Mouse (Mus musculus) T-helper 2 cell (primary cell): Measurements from ENCODE around the gene Mthfd1l.

Source experiments
- in situ Hi-C: fragments of 300-600 bp; cut with MboI, MseI; formaldehyde crosslinking; loops from one replicate; pipeline ENCODE4 v1.15.1; 2025; ENCODE audit warnings: high pct_unique_total_duplicates

Gene Mthfd1l

DNA sequence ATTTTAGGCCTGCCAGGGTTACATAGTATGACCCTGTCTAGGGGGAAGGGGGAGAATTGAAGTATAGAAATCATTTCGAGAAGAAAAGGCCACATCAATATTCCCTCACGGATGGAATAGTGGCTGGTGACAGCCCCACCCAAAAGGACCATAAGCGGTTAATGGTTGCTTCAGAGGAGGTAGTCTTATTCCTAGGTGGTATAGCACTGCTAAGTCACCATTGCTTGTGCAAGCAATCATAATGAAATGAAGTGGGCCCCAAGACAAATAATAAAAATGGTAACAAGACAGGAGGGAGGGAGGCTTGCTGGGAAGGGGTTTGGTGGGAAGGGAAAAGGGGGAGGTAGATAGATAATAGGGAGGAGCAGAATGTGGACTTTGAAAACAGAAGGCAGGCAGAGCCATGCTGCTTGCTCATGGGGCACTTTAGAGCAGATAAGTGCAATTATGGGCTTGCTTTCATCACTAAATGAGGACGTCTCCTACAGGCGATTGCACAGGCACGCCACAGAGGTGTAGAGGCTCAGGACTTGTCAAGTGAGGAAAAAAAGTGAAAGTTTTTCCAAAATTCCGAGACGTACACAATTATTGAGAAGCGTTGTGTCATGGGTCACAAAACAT lies 105.4 kb downstream of the Mthfd1l start:
- in situ Hi-C loops, result no loop called here

- in situ Hi-C loops, result no loop called here
These were observed 106.2 kb downstream of the Mthfd1l start for GRCm38 (mm10) chr10:4078979-4079630.

DNA sequence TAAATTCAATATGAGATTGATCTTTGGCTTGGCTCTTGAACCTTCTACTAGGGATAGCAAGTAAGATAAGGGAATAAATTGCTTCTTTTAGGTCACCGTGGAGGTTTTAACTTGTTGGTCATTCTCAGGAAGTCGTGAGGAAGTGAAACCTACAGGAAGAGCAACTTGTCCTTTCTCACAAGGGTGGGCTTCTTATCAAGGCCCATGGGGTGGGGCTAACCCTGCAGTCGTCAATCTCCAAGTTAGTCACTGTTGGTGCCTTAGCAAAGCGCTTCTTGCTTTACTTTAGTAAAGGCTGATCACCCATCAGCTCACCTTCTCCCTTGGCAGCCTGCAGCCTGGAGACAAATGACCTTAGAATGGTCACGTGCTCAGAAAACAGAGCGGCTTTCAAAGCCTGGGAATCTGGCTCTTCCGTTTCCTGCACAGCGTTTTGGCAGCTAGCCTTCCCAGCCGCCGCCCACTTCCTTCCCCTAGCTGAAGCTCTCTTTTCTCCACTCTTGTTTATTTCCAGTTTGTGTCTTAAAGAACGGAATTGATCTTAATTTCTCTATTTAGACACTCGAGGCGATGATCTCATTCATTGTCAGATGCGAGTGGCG lies 106.8 kb downstream of the Mthfd1l start:
- in situ Hi-C loops, result no loop called here

DNA sequence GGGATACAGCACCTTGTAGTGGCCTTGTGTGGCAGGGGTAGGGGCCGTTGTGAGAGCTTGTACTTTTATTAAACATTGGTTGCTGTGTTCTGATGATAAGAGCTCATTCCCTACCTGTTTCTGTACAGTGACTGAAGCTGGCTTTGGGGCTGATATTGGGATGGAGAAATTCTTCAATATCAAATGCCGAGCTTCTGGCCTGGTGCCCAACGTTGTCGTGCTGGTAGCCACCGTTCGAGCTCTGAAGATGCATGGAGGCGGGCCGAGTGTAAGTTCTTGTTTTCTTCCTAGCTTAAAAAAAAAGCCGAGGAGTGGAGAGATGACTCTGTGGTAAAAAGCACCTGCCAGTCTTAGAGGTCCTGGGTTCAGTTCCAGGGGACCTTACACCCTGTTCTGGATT lies 110.7 kb downstream of the Mthfd1l start:
- in situ Hi-C loops, result no loop called here

DNA sequence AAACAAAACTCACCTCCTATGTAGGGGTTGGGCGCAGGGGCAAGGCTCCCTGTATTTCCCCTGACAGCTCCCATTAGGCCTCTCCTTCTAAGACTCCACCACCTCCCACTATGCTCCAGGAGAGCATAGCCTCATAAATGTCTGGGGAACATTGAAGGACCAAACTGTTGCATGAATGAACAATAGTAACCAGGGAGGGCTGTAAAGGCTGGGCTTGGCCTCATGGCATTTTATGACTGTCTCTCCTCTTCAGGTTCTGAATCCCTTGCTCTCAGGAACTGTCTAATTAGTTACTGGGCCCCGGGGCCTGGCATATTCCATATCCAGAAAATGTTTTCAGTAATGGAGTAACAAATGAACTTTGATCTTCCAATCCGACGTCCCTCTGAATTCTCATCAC lies 112.0 kb downstream of the Mthfd1l start:
- in situ Hi-C loops, result no loop called here

DNA sequence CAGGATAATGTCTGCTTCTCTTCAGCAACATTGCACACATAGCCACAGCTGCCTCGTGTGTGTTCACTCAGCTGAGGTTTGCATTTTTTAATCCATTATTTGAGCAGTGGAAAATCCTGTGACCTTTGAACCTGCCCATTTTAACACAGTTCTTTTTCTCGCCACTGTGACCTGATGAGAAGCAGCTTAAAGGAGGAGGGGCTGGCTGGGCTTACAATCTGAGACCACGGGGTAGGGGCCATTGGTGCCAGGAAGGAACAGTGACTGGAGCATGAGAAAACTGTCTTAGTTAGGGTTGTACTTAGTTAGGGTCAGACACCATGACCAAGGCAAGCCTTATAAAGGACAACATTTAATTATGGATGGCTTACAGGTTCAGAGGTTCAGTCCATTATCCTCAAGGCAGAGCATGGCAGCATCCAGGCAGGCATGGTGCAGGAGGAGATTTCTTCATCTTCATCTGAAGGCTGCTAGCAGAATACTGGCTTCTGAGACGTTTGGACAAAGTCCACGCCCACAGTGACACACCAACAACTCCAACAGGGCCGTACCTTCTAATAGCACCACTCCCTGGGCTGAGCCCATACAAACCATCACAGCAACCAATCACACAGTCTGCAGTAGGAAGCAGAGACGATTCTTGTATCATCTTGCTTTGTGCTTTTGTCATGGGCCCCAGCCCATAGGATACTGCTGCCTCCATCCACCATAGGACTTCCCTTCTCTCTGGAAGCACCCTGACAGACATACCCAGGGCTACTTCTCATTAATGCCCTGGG lies 112.6 kb downstream of the Mthfd1l start:
- in situ Hi-C loops, result no loop called here

DNA sequence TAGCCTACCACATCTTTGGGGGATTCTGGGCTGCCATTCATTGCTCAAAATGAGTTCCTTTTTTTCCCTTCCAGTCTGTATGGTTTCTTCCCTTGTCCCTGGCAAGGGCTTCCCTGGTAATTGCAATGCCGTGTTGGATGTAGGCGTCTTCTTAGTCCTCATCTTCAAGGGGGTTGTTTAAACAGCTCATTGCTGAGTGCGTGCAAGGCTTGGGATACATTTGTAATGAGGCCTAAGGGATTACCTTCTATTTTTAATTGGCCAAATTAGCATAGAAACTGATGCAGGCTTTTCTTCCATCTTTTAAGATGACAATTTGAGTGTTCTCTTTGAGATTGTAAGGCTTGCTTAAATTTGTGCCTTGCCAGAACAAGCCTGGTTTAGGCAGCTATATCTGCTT lies 114.6 kb downstream of the Mthfd1l start:
- in situ Hi-C loops, result no loop called here

DNA sequence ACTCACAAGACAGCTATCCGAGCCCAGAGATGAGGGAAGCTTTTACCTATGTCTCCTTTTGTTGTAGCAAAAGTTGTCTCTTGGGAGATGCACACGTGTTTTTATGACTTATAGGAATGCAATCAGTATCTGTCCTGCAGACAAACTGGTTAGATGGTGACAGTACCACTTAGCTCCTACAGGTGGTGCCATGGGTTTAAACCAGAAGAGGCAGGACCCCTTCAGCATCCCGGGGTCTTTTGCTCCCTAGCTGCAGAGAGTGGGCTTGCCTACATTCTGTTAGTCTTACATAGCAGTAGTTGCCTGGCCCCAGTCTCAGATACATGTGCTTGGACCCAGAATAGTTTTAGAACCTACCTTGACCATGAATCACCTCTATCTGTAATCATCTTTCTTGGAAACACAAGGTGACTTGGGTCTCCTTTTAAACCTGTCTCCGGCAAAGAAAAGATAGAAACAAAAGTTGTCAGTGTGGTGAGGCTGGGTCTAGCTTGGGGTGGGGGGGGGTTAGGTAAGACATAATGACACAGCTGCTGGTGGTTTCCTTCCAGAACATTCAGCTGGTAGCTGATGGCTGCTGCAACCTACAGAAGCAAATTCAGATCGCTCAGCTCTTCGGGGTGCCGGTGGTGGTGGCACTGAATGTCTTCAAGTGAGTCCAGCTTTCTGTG lies 116.0 kb downstream of the Mthfd1l start:
- in situ Hi-C loops, result no loop called here

- in situ Hi-C loops, result no loop called here
These were observed 117.0 kb downstream of the Mthfd1l start for GRCm38 (mm10) chr10:4089885-4090284.

GRCm38 (mm10) chr10:4092990-4093389 lies 120.1 kb downstream of the Mthfd1l start:
- in situ Hi-C loops, result no loop called here

GRCm38 (mm10) chr10:4094093-4094817 lies 121.3 kb downstream of the Mthfd1l start:
- in situ Hi-C loops, result no loop called here

GRCm38 (mm10) chr10:4096151-4096550 lies 123.2 kb downstream of the Mthfd1l start:
- in situ Hi-C loops, result no loop called here

DNA sequence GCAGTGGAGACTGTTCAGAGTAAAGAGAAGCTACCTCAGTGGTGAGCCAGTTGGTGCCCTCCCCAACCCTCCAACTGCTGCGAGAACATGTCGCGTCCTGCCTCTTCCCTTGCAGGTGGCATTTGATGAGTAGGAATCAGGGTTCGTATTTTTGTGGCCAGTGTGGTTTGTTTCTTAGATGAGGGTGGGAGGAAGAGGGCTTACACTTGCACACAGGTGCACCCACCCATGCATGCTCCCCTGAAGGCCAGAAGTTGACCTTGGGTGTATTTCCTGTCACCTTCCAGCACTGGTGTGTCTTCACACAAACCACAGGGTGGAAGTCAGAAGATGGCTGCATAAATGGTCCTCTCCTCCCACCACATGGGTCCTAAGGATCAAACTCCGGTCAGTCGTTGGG lies 127.1 kb downstream of the Mthfd1l start:
- in situ Hi-C loops, result no loop called here

DNA sequence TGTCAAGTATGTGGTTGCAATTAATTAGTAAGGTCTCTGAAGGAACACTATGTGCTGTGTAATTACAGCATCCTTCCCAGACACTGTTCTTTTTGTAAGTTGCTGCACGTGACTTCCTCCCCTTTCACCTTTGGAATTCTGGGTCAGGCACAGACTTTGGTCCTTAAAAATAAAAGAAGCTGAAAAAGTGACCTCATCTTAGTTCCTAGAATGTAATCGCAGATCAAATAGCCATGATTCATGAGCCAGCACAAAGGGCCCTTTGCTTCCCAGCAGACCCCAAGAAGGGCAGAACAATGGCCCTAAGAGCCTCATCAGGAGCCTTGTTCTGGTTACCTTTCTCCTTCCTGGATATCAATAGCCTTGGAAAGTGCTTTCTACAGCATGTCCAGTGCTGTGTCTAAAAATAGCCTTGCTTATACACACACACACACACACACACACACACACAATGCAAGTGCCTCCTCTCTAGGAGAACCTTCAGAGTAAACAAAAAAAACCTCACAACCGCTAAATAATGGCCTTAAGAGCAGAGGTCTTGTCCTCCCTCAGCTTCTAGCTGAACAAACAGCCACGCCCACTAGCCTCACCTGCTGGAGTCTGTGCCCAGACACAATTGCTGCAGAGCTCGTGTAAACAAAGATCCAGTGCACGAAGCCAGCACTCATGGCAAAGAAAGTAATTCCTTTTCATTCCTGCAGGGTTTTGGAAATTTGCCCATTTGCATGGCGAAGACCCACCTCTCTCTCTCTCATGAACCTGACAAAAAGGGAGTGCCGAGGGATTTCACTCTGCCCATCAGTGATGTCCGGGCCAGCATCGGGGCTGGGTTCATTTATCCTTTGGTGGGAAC lies 133.0 kb downstream of the Mthfd1l start:
- in situ Hi-C loops, result no loop called here

- in situ Hi-C loops, result no loop called here
These were observed 134.9 kb downstream of the Mthfd1l start for GRCm38 (mm10) chr10:4107661-4108338.

GRCm38 (mm10) chr10:4108462-4108861 lies 135.5 kb downstream of the Mthfd1l start:
- in situ Hi-C loops, result no loop called here

- in situ Hi-C loops, result loop anchor here (10.0 kb wide), 1 partner anchor 1694 kb away; the partner anchor contains the start of gene Fbxo5
These were observed 138.3 kb downstream of the Mthfd1l start for GRCm38 (mm10) chr10:4111095-4111794.

GRCm38 (mm10) chr10:4111795-4112139 lies 138.8 kb downstream of the Mthfd1l start:
- in situ Hi-C loops, result loop anchor here (10.0 kb wide), 1 partner anchor 1693 kb away; the partner anchor contains the start of gene Fbxo5
